ENCODE assay signal across 8 mouse cellular contexts in the genomic region with DNA sequence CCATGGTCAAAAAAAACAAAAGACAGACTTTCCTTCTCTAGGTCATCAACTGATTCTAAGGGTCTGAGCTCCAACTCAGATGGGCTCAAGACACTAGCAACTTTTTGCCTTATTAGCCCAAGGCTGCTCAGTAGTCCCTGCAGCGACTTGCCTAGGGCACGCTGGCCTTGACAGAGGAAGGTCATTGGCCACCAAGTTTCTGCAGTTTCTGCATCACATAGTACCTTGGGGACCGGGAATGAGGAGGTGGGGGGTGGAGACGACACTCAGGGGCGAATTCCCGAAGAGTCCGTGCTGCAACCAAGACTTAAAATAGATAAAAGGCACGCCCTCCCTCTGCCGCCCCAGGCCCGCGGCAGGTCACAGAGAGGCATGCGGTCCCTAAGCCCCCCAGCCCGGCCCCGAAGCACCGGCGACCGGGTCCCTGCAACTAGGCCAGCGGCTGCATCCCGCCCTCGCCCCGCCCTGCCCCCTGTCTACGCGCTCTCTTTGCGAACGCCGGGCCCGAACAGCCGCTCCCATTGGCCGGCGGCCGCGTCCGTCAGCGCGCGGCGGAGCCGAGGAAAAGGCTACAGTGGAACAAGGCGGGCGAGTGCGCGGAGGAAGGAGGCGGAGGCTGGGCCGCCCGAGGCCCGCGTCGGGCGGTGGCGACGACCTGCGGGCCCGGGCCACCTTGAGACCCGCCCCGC. TPM values are rescaled to one million over a fixed set of nuclear protein-coding genes. Genes with fewer than 3 reads are reported as not detected.
DNase-seq lines count a peak whose midpoint lies in the region; ATAC-seq and TF ChIP-seq lines count a peak whose summit lies in the region.

No protein-coding gene starts in this region.

- H3K9ac ChIP-seq in heart, embryonic 13.5 days: peak overlapping the region; percentile 100
- H3K9ac ChIP-seq in liver, embryonic 12.5 days: peak overlapping the region; percentile 85
- peak overlapping the region; percentile 90 for H3K9ac ChIP-seq in stomach, embryonic 15.5 days

- no peak for TF ChIP-seq CTCF in C2C12 (IDR thresholded peaks at IDR 0.05; ENCODE audit: control insufficient read depth, insufficient read depth, insufficient read length)
- TF ChIP-seq CTCF in brain, embryonic 14.5 days (IDR thresholded peaks at IDR 0.05; ENCODE audit: borderline replicate concordance, extremely low read depth, insufficient read depth, insufficient read length): no peak

- peak; percentile 98 for DNase-seq in brain, embryonic 14.5 days (ENCODE audit: low read depth)
- DNase-seq in kidney, postnatal 10 days: peak; percentile 98
- DNase-seq in natural killer cell, adult 2 months (ENCODE audit: low spot score in 2 of 2): peak; percentile 87 to 91

- TF ChIP-seq POLR2A in brain, embryonic 14.5 days (IDR thresholded peaks at IDR 0.05; ENCODE audit: borderline replicate concordance, extremely low read depth, insufficient read depth, insufficient read length, poor library complexity, severe bottlenecking): peak; percentile 99

- no peaks in the 10 kb centered on the region for H3K9me3 ChIP-seq in erythroblast, embryonic 14.5 days (ENCODE audit: control insufficient read depth, low read length)
- no peaks in the 10 kb centered on the region for H3K9me3 ChIP-seq in heart, embryonic 13.5 days
- H3K9me3 ChIP-seq in liver, embryonic 12.5 days (replicated peaks): no peaks in the 10 kb centered on the region
- no peaks in the 10 kb centered on the region for H3K9me3 ChIP-seq in stomach, embryonic 15.5 days

- peak; percentile 86 for ATAC-seq in heart, embryonic 13.5 days (ENCODE audit: extremely low read depth, insufficient number of reproducible peaks, low FRiP score, low TSS enrichment)
- peak; percentile 96 for ATAC-seq in liver, embryonic 12.5 days
- peak; percentile 92 for ATAC-seq in stomach, embryonic 15.5 days (ENCODE audit: insufficient read depth, low FRiP score, low read depth)

- no peaks in the 10 kb centered on the region for H3K27me3 ChIP-seq in C2C12 (ENCODE audit: control insufficient read depth, insufficient read depth, insufficient read length)
- H3K27me3 ChIP-seq in erythroblast, embryonic 14.5 days (ENCODE audit: control insufficient read depth): peaks cover 33% of the 10 kb centered on the region
- H3K27me3 ChIP-seq in heart, embryonic 13.5 days (replicated peaks): no peaks in the 10 kb centered on the region
- peaks cover 20% of the 10 kb centered on the region for H3K27me3 ChIP-seq in liver, embryonic 12.5 days (replicated peaks)
- H3K27me3 ChIP-seq in stomach, embryonic 15.5 days (replicated peaks): no peaks in the 10 kb centered on the region

- peaks cover 31% of the 10 kb centered on the region for H3K4me1 ChIP-seq in erythroblast, embryonic 14.5 days (ENCODE audit: control insufficient read depth)
- peaks cover 65% of the 10 kb centered on the region for H3K4me1 ChIP-seq in heart, embryonic 13.5 days
- peaks cover 60% of the 10 kb centered on the region for H3K4me1 ChIP-seq in liver, embryonic 12.5 days
- H3K4me1 ChIP-seq in stomach, embryonic 15.5 days: peaks cover 34% of the 10 kb centered on the region

- H3K4me2 ChIP-seq in heart, embryonic 13.5 days: peak overlapping the region; percentile 85
- peak overlapping the region; percentile 93 for H3K4me2 ChIP-seq in liver, embryonic 12.5 days
- peak overlapping the region; percentile 68 for H3K4me2 ChIP-seq in stomach, embryonic 15.5 days

- peak overlapping the region; percentile 51 for H3K4me3 ChIP-seq in C2C12 (ENCODE audit: insufficient read depth, poor library complexity, severe bottlenecking)
- peak overlapping the region; percentile 75 for H3K4me3 ChIP-seq in erythroblast, embryonic 14.5 days (replicated peaks)
- peak overlapping the region; percentile 86 for H3K4me3 ChIP-seq in heart, embryonic 13.5 days
- H3K4me3 ChIP-seq in liver, embryonic 12.5 days: peak overlapping the region; percentile 73
- peak overlapping the region; percentile 62 for H3K4me3 ChIP-seq in stomach, embryonic 15.5 days (replicated peaks)

- H3K79me3 ChIP-seq in C2C12 (ENCODE audit: low read depth): peaks cover 2% of the 10 kb centered on the region

- WGBS in heart, embryonic 13.5 days: under 1% methylated on average over 34 of the region's 55 CpGs
- under 1% methylated on average over 55 of the region's 55 CpGs for WGBS in liver, embryonic 12.5 days (ENCODE audit: insufficient replicate concordance)
- WGBS in stomach, embryonic 15.5 days: 1% methylated on average over 38 of the region's 55 CpGs

- peak overlapping the region; percentile 98 for H3K27ac ChIP-seq in heart, embryonic 13.5 days (replicated peaks)
- peak overlapping the region; percentile 82 for H3K27ac ChIP-seq in liver, embryonic 12.5 days
- peak overlapping the region; percentile 90 for H3K27ac ChIP-seq in stomach, embryonic 15.5 days

- no peaks in the 10 kb centered on the region for H3K36me3 ChIP-seq in C2C12 (ENCODE audit: control insufficient read depth, insufficient read depth)
- no peaks in the 10 kb centered on the region for H3K36me3 ChIP-seq in erythroblast, embryonic 14.5 days (ENCODE audit: control insufficient read depth)
- no peaks in the 10 kb centered on the region for H3K36me3 ChIP-seq in heart, embryonic 13.5 days
- H3K36me3 ChIP-seq in liver, embryonic 12.5 days: no peaks in the 10 kb centered on the region
- no peaks in the 10 kb centered on the region for H3K36me3 ChIP-seq in stomach, embryonic 15.5 days

- peak overlapping the region; percentile 97 for H3ac ChIP-seq in C2C12 (ENCODE audit: control insufficient read depth, insufficient read length, low read depth)

- H3K79me2 ChIP-seq in C2C12 (ENCODE audit: control insufficient read depth, insufficient read depth): no peaks in the 10 kb centered on the region

TF ChIP-seq in C2C12, 6 proteins besides CTCF, POLR2A, EP300 and RAD21:
- no peak for TF ChIP-seq MYOG (IDR thresholded peaks at IDR 0.05; ENCODE audit: control insufficient read depth, extremely low read depth, insufficient read length)
- no peak for TF ChIP-seq FOSL1 (IDR thresholded peaks at IDR 0.05; ENCODE audit: insufficient read depth, low read length, poor library complexity, severe bottlenecking)
- no peak for TF ChIP-seq MAX (IDR thresholded peaks at IDR 0.05)
- TF ChIP-seq CEBPB (IDR thresholded peaks at IDR 0.05; ENCODE audit: low read depth): no peak
- TF ChIP-seq USF1 (IDR thresholded peaks at IDR 0.05; ENCODE audit: low read depth): no peak
- no peak for TF ChIP-seq MYOD1 (IDR thresholded peaks at IDR 0.05; ENCODE audit: control insufficient read depth, insufficient read length, low read depth)

RNA-seq across cellular contexts. Expression of gene Prdm11, which starts 0.7 kb away (rescaled TPM):
- 2.7 TPM for polyA plus RNA-seq in C2C12 (2012; fragmentation: generic; extraction: Trizol)
- polyA plus RNA-seq in brain, embryonic 14.5 days (2012; rRNA removed): 6.9 and 11.8 TPM in 2 replicates
- 0.57 and 0.58 TPM in 2 replicates for polyA plus RNA-seq in erythroblast, embryonic 14.5 days (2012)
- 2.8 and 3.6 TPM in 2 replicates for polyA plus RNA-seq in heart, embryonic 13.5 days (2015; fragmentation: Nextera tagmentation; extraction: Ambion mirVana)
- 8.0 and 9.2 TPM in 2 replicates for polyA plus RNA-seq in liver, embryonic 12.5 days (2016; fragmentation: Nextera tagmentation; extraction: Ambion mirVana)
- 11.0 and 11.5 TPM in 2 replicates for polyA plus RNA-seq in stomach, embryonic 15.5 days (2015; fragmentation: Nextera tagmentation; extraction: Ambion mirVana)

Comparison
In these comparisons a context has a peak if more than half of its experiments do, and no peak if none do; other contexts are left out.
1. Peak in every context shown above with its lines: DNase-seq, ATAC-seq, H3K4me3 ChIP-seq and H3K27ac ChIP-seq.